Mouse (Mus musculus) forebrain, embryonic 16.5 days (tissue): ENCODE data around the gene Zfp985. TPM values are rescaled to one million over a fixed set of nuclear protein-coding genes. Genes with fewer than 3 reads are reported as not detected.
"Not testable (repeated sequence)": the region's sequence is repeated elsewhere in the genome, so short reads cannot be mapped to it uniquely, and the experiment has no call there.

ENCODE experiments used
- ATAC-seq: fragments of 200-750 bp; cut with Nextera tagmentation; 2 replicates; pipeline ENCODE4 v1.8.0; 2017; ENCODE audit warnings: mild to moderate bottlenecking, moderate library complexity
- H3K27ac ChIP-seq: fragments of 300-500 bp; sonication (generic); 2 replicates; pipeline ENCODE4 v1.5.1; 2014; ENCODE audit warnings: low read length, control low read depth
- H3K27me3 ChIP-seq: fragments of 300-500 bp; sonication (generic); replicated peaks from 2 replicates; pipeline ENCODE4 v1.6.1; 2014; ENCODE audit warnings: low read length; ENCODE audit not compliant: control insufficient read depth, insufficient read depth
- H3K36me3 ChIP-seq: fragments of 300-500 bp; sonication (generic); 2 replicates; pipeline ENCODE4 v1.6.1; 2014; ENCODE audit not compliant: control insufficient read depth, insufficient read depth
- H3K4me1 ChIP-seq: fragments of 300-500 bp; sonication (generic); replicated peaks from 2 replicates; pipeline ENCODE4 v1.6.1; 2014; ENCODE audit warnings: low read length; ENCODE audit not compliant: control insufficient read depth, insufficient read depth
- H3K4me2 ChIP-seq: fragments of 300-500 bp; sonication (generic); 2 replicates; pipeline ENCODE4 v1.6.1; 2014; ENCODE audit warnings: mild to moderate bottlenecking, low read length, control low read depth
- H3K4me3 ChIP-seq: fragments of 300-500 bp; sonication (generic); replicated peaks from 2 replicates; pipeline ENCODE4 v1.5.1; 2014; ENCODE audit warnings: mild to moderate bottlenecking, low read length, control low read depth
- H3K9ac ChIP-seq: fragments of 300-500 bp; sonication (generic); replicated peaks from 2 replicates; pipeline ENCODE4 v1.6.1; 2014; ENCODE audit warnings: low read depth, low read length, control low read depth
- H3K9me3 ChIP-seq: fragments of 300-500 bp; sonication (generic); 2 replicates; pipeline ENCODE4 v1.6.1; 2016; ENCODE audit warnings: low read length; ENCODE audit not compliant: control insufficient read depth
- WGBS: fragments of 180-500 bp; shearing (Covaris S2); extraction: QIAGEN DNeasy Blood & Tissue Kit; methylation state at CpG from one replicate; pipeline ENCODE4 v1.1.7; 2014; 5-methylcytosine and 5-hydroxymethylcytosine counted together
- polyA plus RNA-seq: library from polyadenylated mRNA; unstranded; fragments of >200 nt; fragmentation: Nextera tagmentation; extraction: Ambion mirVana; gene quantifications from 2 replicates; pipeline ENCODE4 v1.2.1, GENCODE M21; 2015

Gene Zfp985
- polyA plus RNA-seq, 1 experiment from 2014 or later: not detected

- Histone ChIP-seq H3K9me3 (peaks cover 11% of the 10 kb centered on the region), H3K27ac (no peak overlapping the region), H3K4me3 (no peak overlapping the region), H3K36me3 (no peaks in the 10 kb centered on the region), H3K4me1 (no peaks in the 10 kb centered on the region), H3K9ac (no peak overlapping the region), H3K27me3 (no peaks in the 10 kb centered on the region), H3K4me2 (no peak overlapping the region)
- whole genome bisulfite sequencing: 70% methylated on average over 1 of the region's 1 CpGs
- no peak for ATAC-seq
Observed at GRCm38 (mm10) chr4:147597685-147598084, 44.6 kb downstream of the Zfp985 start.

DNA sequence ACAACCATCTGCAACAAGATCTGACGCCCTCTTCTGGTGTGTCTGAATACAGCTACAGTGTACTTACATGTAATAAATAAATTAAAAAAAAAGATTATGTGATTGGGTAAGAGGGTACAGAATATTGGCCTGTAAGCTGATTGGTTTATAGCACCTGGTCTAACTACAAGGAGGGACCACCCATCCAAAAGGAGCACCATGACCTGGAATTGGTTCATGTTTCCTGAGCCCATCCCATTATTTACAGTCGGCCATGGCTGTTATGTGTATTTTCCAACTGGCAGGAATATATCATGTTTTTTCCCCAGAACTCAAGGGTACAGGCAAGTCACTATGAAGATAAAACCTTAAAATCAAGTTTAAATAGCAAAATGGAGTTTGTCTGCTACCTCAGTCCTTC, 45.8 kb downstream of the Zfp985 start:
- Histone ChIP-seq H3K9me3 (peaks cover 11% of the 10 kb centered on the region), H3K4me3 (no peak overlapping the region), H3K4me1 (no peaks in the 10 kb centered on the region), H3K27ac (no peak overlapping the region), H3K27me3 (no peaks in the 10 kb centered on the region), H3K9ac (no peak overlapping the region), H3K36me3 (no peaks in the 10 kb centered on the region), H3K4me2 (no peak overlapping the region)
- WGBS: 56% methylated on average over 2 of the region's 2 CpGs
- ATAC-seq: no peak

GRCm38 (mm10) chr4:147601881-147602280, 48.8 kb downstream of the Zfp985 start:
- H3K27ac ChIP-seq: no peak overlapping the region
- H3K4me1 ChIP-seq: no peaks in the 10 kb centered on the region
- H3K4me2 ChIP-seq: no peak overlapping the region
- WGBS: 38% methylated on average over 1 of the region's 1 CpGs
- no peaks in the 10 kb centered on the region for H3K27me3 ChIP-seq
- no peak overlapping the region for H3K9ac ChIP-seq
- ATAC-seq: no peak
- no peak overlapping the region for H3K4me3 ChIP-seq
- no peaks in the 10 kb centered on the region for H3K36me3 ChIP-seq
- peaks cover 20% of the 10 kb centered on the region for H3K9me3 ChIP-seq

- ATAC-seq: no peak
- Histone ChIP-seq H3K36me3 (no peaks in the 10 kb centered on the region), H3K4me2 (no peak overlapping the region), H3K27ac (no peak overlapping the region), H3K27me3 (no peaks in the 10 kb centered on the region), H3K4me3 (no peak overlapping the region), H3K9ac (no peak overlapping the region), H3K9me3 (peaks cover 20% of the 10 kb centered on the region), H3K4me1 (no peaks in the 10 kb centered on the region)
- 80% methylated on average over 4 of the region's 4 CpGs for WGBS
Observed at GRCm38 (mm10) chr4:147603806-147604205, 50.7 kb downstream of the Zfp985 start.

DNA sequence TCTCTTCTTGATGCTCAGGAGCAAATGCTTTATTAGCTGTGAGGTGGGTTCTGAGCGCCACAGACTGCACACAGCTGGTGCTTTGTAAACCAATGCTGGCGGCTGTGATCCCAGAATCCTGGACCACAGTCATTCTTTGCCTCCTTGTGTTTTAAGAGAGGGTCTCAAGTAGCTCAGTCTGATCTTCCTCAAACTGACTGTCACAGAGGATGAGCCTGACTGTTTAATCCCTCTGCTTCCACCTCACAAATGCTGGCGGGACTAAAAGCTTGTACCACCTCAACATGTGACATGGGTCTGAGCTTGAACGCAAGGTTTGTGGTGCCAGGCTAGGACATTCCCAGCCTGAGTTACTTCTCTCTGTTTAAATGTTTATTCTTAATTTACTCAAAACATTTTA, 52.4 kb downstream of the Zfp985 start:
- Histone ChIP-seq H3K9ac (no peak overlapping the region), H3K4me1 (no peaks in the 10 kb centered on the region), H3K9me3 (peaks cover 21% of the 10 kb centered on the region), H3K27ac (no peak overlapping the region), H3K4me3 (no peak overlapping the region), H3K4me2 (no peak overlapping the region), H3K36me3 (no peaks in the 10 kb centered on the region), H3K27me3 (no peaks in the 10 kb centered on the region)
- ATAC-seq: no peak
- 84% methylated on average over 4 of the region's 4 CpGs for WGBS

GRCm38 (mm10) chr4:147606511-147606910, 53.4 kb downstream of the Zfp985 start:
- H3K4me1 ChIP-seq, H3K27ac ChIP-seq, H3K4me2 ChIP-seq, H3K4me3 ChIP-seq, ATAC-seq, H3K27me3 ChIP-seq, H3K9ac ChIP-seq, H3K36me3 ChIP-seq: not testable (repeated sequence)
- WGBS: 86% methylated on average over 6 of the region's 6 CpGs
- H3K9me3 ChIP-seq: peaks cover 21% of the 10 kb centered on the region

- ATAC-seq, H3K4me3 ChIP-seq, H3K27ac ChIP-seq, H3K4me2 ChIP-seq, H3K27me3 ChIP-seq, H3K36me3 ChIP-seq, H3K9me3 ChIP-seq, H3K9ac ChIP-seq, H3K4me1 ChIP-seq: not testable (repeated sequence)
- no CpG with 5 or more reads among the region's 2 CpGs for WGBS
Observed at GRCm38 (mm10) chr4:147633818-147634262, 80.8 kb downstream of the Zfp985 start.

Other genes with a start within 250 kb of the Zfp985 start
- gene Zfp988, start 247.6 kb upstream of the Zfp985 start, polyA plus RNA-seq: 0.11 TPM in 1 of 2 replicates, not detected in the other
- gene Zfp978, start 192.0 kb upstream of the Zfp985 start, polyA plus RNA-seq: not detected in 2 replicates
- 2.9 and 3.4 TPM in 2 replicates for gene Zfp982, start 60.9 kb upstream of the Zfp985 start, polyA plus RNA-seq
- 0.30 and 0.37 TPM in 2 replicates for gene Gm16503, start 13.1 kb upstream of the Zfp985 start, polyA plus RNA-seq
- 0.87 and 0.96 TPM in 2 replicates for gene Zfp979, start 89.2 kb downstream of the Zfp985 start, polyA plus RNA-seq
- gene Zfp534, start 149.3 kb downstream of the Zfp985 start, polyA plus RNA-seq: not detected in 2 replicates